Mouse (Mus musculus): Measurements from ENCODE around the gene Olfr1219. TPM values are rescaled to one million over a fixed set of nuclear protein-coding genes. Genes with fewer than 3 reads are reported as not detected.

Gene Olfr1219
- polyA plus RNA-seq (2015; fragmentation: Nextera tagmentation; extraction: Ambion mirVana): not detected in 2 replicates

- Histone ChIP-seq H3K9me3 (ENCODE audit: low read length) (no peaks in the 10 kb centered on the region), H3K9ac (replicated peaks; ENCODE audit: low read length) (no peak within 1 kb of the TSS), H3K36me3 (ENCODE audit: insufficient read depth, low read length) (no peaks in the 10 kb centered on the region), H3K4me1 (ENCODE audit: insufficient read depth, low read length) (no peaks in the 10 kb centered on the region), H3K4me2 (replicated peaks; ENCODE audit: low read depth, low read length) (no peak within 1 kb of the TSS), H3K4me3 (ENCODE audit: low read length) (no peak within 1 kb of the TSS), H3K27me3 (ENCODE audit: insufficient read depth, low read length) (no peaks in the 10 kb centered on the region), H3K27ac (ENCODE audit: low read length) (no peak within 1 kb of the TSS)
- 76% methylated on average over 1 of the region's 1 CpGs for WGBS
- no peak for ATAC-seq (ENCODE audit: low FRiP score, low TSS enrichment)
Observed at GRCm38 (mm10) chr2:89083413-89083812, at the start of gene Olfr1219. TSS of gene Olfr1219 (minus strand) at chr2:89083513.

DNA sequence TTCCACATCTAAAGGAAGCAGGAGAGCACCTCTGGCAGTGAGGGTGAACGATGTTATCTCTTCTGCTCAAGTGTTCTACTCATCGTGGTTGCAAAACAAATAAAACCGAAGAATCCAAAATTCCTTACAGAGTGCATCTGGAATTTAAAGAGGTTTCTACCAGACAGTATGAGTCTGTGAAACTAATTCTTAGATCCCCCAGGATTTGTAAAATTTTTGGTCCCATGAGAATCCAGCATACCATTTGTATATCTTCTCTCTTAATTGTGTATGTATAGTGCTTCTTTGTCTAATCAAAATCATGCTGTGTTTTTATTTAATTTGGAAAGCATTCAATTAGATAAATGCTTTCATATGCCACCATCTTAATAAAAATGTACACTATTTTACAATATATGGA, 49.6 kb upstream of the Olfr1219 start, which contains the start of gene Olfr1222:
Gene Olfr1222, minus strand, starts transcription at position 101 of the 400 bp plus-strand sequence.
- 65% methylated on average over 3 of the region's 3 CpGs for WGBS
- H3K4me2 ChIP-seq (replicated peaks; ENCODE audit: low read depth, low read length): no peak within 1 kb of the TSS

GRCm38 (mm10) chr2:89117183-89117582, 33.9 kb upstream of the Olfr1219 start, which contains the start of gene Olfr1221:
TSS of gene Olfr1221 (minus strand) at chr2:89117283.
- H3K9me3 ChIP-seq (ENCODE audit: low read length): no peaks in the 10 kb centered on the region
- no peak within 1 kb of the TSS for H3K4me3 ChIP-seq (ENCODE audit: low read length)
- H3K4me1 ChIP-seq (ENCODE audit: insufficient read depth, low read length): no peaks in the 10 kb centered on the region
- H3K4me2 ChIP-seq (replicated peaks; ENCODE audit: low read depth, low read length): no peak within 1 kb of the TSS
- no peak within 1 kb of the TSS for H3K9ac ChIP-seq (replicated peaks; ENCODE audit: low read length)
- no peak for ATAC-seq (ENCODE audit: low FRiP score, low TSS enrichment)
- H3K36me3 ChIP-seq (ENCODE audit: insufficient read depth, low read length): no peaks in the 10 kb centered on the region
- no peak within 1 kb of the TSS for H3K27ac ChIP-seq (ENCODE audit: low read length)
- H3K27me3 ChIP-seq (ENCODE audit: insufficient read depth, low read length): no peaks in the 10 kb centered on the region
- 87% methylated on average over 2 of the region's 2 CpGs for WGBS

More for the DNA sequence above, 49.6 kb upstream of the Olfr1219 start, which contains the start of gene Olfr1222:
- Histone ChIP-seq H3K36me3 (ENCODE audit: insufficient read depth, low read length) (no peaks in the 10 kb centered on the region), H3K9me3 (ENCODE audit: low read length) (no peaks in the 10 kb centered on the region), H3K4me1 (ENCODE audit: insufficient read depth, low read length) (no peaks in the 10 kb centered on the region), H3K27me3 (ENCODE audit: insufficient read depth, low read length) (no peaks in the 10 kb centered on the region), H3K4me3 (ENCODE audit: low read length) (no peak within 1 kb of the TSS), H3K27ac (ENCODE audit: low read length) (no peak within 1 kb of the TSS), H3K9ac (replicated peaks; ENCODE audit: low read length) (no peak within 1 kb of the TSS)
- no peak for ATAC-seq (ENCODE audit: low FRiP score, low TSS enrichment)

DNA sequence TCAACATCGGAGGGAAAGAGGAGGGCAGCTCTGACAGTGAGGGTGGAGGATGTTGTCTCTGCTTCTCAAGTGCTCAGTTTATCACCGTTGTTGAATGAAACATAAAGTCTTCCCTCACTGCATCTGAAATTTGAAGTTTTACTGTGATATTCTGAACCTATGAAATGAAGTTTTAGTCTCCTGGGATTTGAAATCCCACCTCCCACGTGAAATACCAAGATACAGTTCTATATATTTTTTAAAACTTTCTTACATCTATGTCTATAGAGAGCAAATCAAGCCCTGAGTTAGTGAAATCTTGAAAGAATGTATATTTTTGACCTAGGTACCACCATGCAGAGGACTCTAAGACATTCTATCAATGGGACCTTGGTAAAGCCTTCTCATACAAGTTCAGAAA, 23.4 kb upstream of the Olfr1219 start, which contains the start of gene Olfr1220:
Gene Olfr1220, minus strand, starts transcription at position 101 of the 400 bp plus-strand sequence.
- Histone ChIP-seq H3K4me2 (replicated peaks; ENCODE audit: low read depth, low read length) (no peak within 1 kb of the TSS), H3K4me3 (ENCODE audit: low read length) (no peak within 1 kb of the TSS), H3K9ac (replicated peaks; ENCODE audit: low read length) (no peak within 1 kb of the TSS), H3K36me3 (ENCODE audit: insufficient read depth, low read length) (no peaks in the 10 kb centered on the region), H3K27me3 (ENCODE audit: insufficient read depth, low read length) (no peaks in the 10 kb centered on the region), H3K4me1 (ENCODE audit: insufficient read depth, low read length) (no peaks in the 10 kb centered on the region), H3K27ac (ENCODE audit: low read length) (no peak within 1 kb of the TSS), H3K9me3 (ENCODE audit: low read length) (no peaks in the 10 kb centered on the region)
- no peak for ATAC-seq (ENCODE audit: low FRiP score, low TSS enrichment)
- WGBS: 72% methylated on average over 3 of the region's 3 CpGs

DNA sequence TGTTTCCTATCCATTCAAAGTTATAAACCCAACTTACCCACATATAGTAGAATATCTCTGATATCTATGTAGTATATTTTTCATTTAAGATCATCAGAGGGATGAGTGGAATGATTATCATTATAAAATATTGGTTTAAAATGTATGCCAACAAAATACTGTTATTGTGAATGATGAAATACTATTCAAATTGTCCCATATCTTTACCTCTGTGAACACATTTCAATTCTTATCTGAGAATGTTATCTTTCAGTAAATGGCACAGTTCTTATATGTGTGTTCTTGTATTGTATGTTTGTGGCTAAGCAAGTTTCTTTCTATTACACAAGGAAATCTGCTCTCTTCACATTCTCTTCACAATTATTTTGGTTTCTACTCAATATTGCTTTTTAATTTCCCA, 22.3 kb upstream of the Olfr1219 start:
- no peaks in the 10 kb centered on the region for H3K4me1 ChIP-seq (ENCODE audit: insufficient read depth, low read length)
- H3K27ac ChIP-seq (ENCODE audit: low read length): no peak overlapping the region
- H3K9ac ChIP-seq (replicated peaks; ENCODE audit: low read length): no peak overlapping the region
- H3K4me3 ChIP-seq (ENCODE audit: low read length): no peak overlapping the region
- no peak overlapping the region for H3K4me2 ChIP-seq (replicated peaks; ENCODE audit: low read depth, low read length)
- no peaks in the 10 kb centered on the region for H3K9me3 ChIP-seq (ENCODE audit: low read length)
- H3K36me3 ChIP-seq (ENCODE audit: insufficient read depth, low read length): no peaks in the 10 kb centered on the region
- no peaks in the 10 kb centered on the region for H3K27me3 ChIP-seq (ENCODE audit: insufficient read depth, low read length)
- ATAC-seq (ENCODE audit: low FRiP score, low TSS enrichment): no peak

DNA sequence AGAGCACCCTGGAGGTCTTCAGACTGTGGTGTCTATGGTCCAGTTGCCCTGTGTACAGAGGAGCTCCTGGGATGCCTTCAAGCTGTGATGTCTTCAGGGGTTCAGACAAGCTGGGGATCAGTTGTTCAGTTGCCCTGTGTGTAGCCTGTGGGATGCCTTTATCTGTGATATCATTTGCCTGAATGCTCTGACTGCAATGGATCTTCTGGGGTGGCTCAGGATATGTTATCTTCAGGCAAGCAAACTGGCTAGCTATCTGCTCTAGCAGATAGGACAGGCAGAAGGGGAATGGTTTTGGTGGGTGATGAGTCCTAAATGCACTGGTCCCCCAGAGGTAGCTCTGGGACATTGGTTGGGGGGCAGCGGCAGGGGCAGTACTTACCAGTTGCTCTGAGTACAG, 10.5 kb upstream of the Olfr1219 start:
- H3K27me3 ChIP-seq (ENCODE audit: insufficient read depth, low read length): no peaks in the 10 kb centered on the region
- H3K9me3 ChIP-seq (ENCODE audit: low read length): no peaks in the 10 kb centered on the region
- H3K27ac ChIP-seq (ENCODE audit: low read length): no peak overlapping the region
- no peaks in the 10 kb centered on the region for H3K4me1 ChIP-seq (ENCODE audit: insufficient read depth, low read length)
- WGBS: 95% methylated on average over 1 of the region's 1 CpGs
- no peak overlapping the region for H3K4me3 ChIP-seq (ENCODE audit: low read length)
- H3K36me3 ChIP-seq (ENCODE audit: insufficient read depth, low read length): no peaks in the 10 kb centered on the region
- no peak overlapping the region for H3K4me2 ChIP-seq (replicated peaks; ENCODE audit: low read depth, low read length)
- H3K9ac ChIP-seq (replicated peaks; ENCODE audit: low read length): no peak overlapping the region
- no peak for ATAC-seq (ENCODE audit: low FRiP score, low TSS enrichment)

DNA sequence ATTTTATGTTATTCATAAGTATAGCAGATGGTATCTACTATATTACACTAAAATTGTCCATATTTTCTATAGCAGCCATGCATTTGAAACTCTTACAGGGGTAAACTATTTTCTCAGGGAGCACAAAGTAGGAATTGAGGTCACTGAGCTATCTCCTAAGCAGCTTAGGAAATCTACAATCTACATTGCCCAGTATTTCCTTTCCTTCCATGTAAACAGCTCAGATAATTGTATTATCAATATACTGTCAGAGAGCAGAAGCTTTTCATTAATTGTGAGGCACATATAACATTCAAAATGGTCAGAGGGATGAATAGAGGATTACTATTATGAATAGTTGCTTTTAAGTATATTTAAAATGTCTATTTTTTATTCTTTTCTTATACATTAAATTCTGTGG, 1.8 kb downstream of the Olfr1219 start:
- no peaks in the 10 kb centered on the region for H3K36me3 ChIP-seq (ENCODE audit: insufficient read depth, low read length)
- ATAC-seq (ENCODE audit: low FRiP score, low TSS enrichment): no peak
- H3K4me3 ChIP-seq (ENCODE audit: low read length): no peak overlapping the region
- H3K4me1 ChIP-seq (ENCODE audit: insufficient read depth, low read length): no peaks in the 10 kb centered on the region
- H3K4me2 ChIP-seq (replicated peaks; ENCODE audit: low read depth, low read length): no peak overlapping the region
- H3K27me3 ChIP-seq (ENCODE audit: insufficient read depth, low read length): no peaks in the 10 kb centered on the region
- no peak overlapping the region for H3K27ac ChIP-seq (ENCODE audit: low read length)
- H3K9ac ChIP-seq (replicated peaks; ENCODE audit: low read length): no peak overlapping the region
- H3K9me3 ChIP-seq (ENCODE audit: low read length): no peaks in the 10 kb centered on the region

- Histone ChIP-seq H3K9me3 (ENCODE audit: low read length) (no peaks in the 10 kb centered on the region), H3K27me3 (ENCODE audit: insufficient read depth, low read length) (no peaks in the 10 kb centered on the region), H3K9ac (replicated peaks; ENCODE audit: low read length) (no peak within 1 kb of the TSS), H3K36me3 (ENCODE audit: insufficient read depth, low read length) (no peaks in the 10 kb centered on the region), H3K4me3 (ENCODE audit: low read length) (no peak within 1 kb of the TSS), H3K4me2 (replicated peaks; ENCODE audit: low read depth, low read length) (no peak within 1 kb of the TSS), H3K27ac (ENCODE audit: low read length) (no peak within 1 kb of the TSS), H3K4me1 (ENCODE audit: insufficient read depth, low read length) (no peaks in the 10 kb centered on the region)
- ATAC-seq (ENCODE audit: low FRiP score, low TSS enrichment): no peak
Observed at GRCm38 (mm10) chr2:89061087-89061486, 22.2 kb downstream of the Olfr1219 start, which contains the start of gene Olfr1218. TSS of gene Olfr1218 (minus strand) at chr2:89061187.

DNA sequence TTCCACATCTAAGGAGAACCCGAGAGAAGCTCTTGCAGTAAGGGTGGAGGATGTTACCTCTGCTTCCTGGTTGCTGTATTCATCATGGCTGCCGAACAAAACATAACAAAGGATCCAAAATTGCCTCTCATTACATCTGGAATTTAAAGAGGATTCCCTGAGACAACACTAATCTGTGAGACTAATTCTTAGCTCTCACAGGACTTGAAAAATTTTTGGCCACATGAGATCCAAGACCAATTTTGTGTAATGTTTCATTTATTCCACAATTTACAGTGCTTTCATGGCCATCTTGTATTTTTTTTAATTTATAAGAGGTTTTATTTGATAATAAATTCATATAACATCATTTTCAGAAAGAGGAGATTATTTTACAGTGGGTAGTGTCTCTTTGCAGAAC, 51.3 kb downstream of the Olfr1219 start, which contains the start of gene Olfr1217:
Gene Olfr1217, minus strand, starts transcription at position 101 of the 400 bp plus-strand sequence.
- no peak within 1 kb of the TSS for H3K4me2 ChIP-seq (replicated peaks; ENCODE audit: low read depth, low read length)
- 68% methylated on average over 2 of the region's 2 CpGs for WGBS
- H3K27ac ChIP-seq (ENCODE audit: low read length): no peak within 1 kb of the TSS
- no peaks in the 10 kb centered on the region for H3K36me3 ChIP-seq (ENCODE audit: insufficient read depth, low read length)
- H3K4me1 ChIP-seq (ENCODE audit: insufficient read depth, low read length): no peaks in the 10 kb centered on the region
- ATAC-seq (ENCODE audit: low FRiP score, low TSS enrichment): no peak
- H3K27me3 ChIP-seq (ENCODE audit: insufficient read depth, low read length): no peaks in the 10 kb centered on the region
- H3K9ac ChIP-seq (replicated peaks; ENCODE audit: low read length): no peak within 1 kb of the TSS
- H3K4me3 ChIP-seq (ENCODE audit: low read length): no peak within 1 kb of the TSS
- H3K9me3 ChIP-seq (ENCODE audit: low read length): no peaks in the 10 kb centered on the region

All from kidney, embryonic 16.5 days (tissue).